Mouse (Mus musculus) midbrain, embryonic 11.5 days (tissue): Measurements from ENCODE around the gene Dpm1. TPM values are rescaled to one million over a fixed set of nuclear protein-coding genes. Genes with fewer than 3 reads are reported as not detected.

Experiments used
- ATAC-seq: fragments of 200-750 bp; cut with Nextera tagmentation; 2 replicates; pipeline ENCODE4 v1.8.0; 2017; ENCODE audit warnings: moderate TSS enrichment, moderate library complexity; ENCODE audit not compliant: low FRiP score
- DNase-seq: peaks from one replicate; pipeline ENCODE4 v3.0.0; 2015; ENCODE audit warnings: low spot score; ENCODE audit errors: missing footprints
- H3K27ac ChIP-seq: fragments of 300-500 bp; sonication (generic); 2 replicates; pipeline ENCODE4 v1.5.1; 2014; ENCODE audit warnings: low read depth, low read length
- H3K27me3 ChIP-seq: fragments of 300-500 bp; sonication (generic); 2 replicates; pipeline ENCODE4 v1.6.1; 2014; ENCODE audit warnings: mild to moderate bottlenecking, low read length, moderate library complexity, mixed read lengths; ENCODE audit not compliant: control insufficient read depth, insufficient read depth
- H3K36me3 ChIP-seq: fragments of 300-500 bp; sonication (generic); 2 replicates; pipeline ENCODE4 v1.6.1; 2014; ENCODE audit warnings: mild to moderate bottlenecking, low read length, moderate library complexity, mixed read lengths; ENCODE audit not compliant: control insufficient read depth, insufficient read depth
- H3K4me1 ChIP-seq: fragments of 300-500 bp; sonication (generic); 2 replicates; pipeline ENCODE4 v1.6.1; 2014; ENCODE audit warnings: low read length; ENCODE audit not compliant: control insufficient read depth, insufficient read depth
- H3K4me2 ChIP-seq: fragments of 300-500 bp; sonication (generic); 2 replicates; pipeline ENCODE4 v1.6.1; 2014; ENCODE audit warnings: mild to moderate bottlenecking, moderate library complexity
- H3K4me3 ChIP-seq: fragments of 300-500 bp; sonication (generic); 2 replicates; pipeline ENCODE4 v1.5.1; 2014; ENCODE audit warnings: low read depth, low read length
- H3K9ac ChIP-seq: fragments of 300-500 bp; sonication (generic); 2 replicates; pipeline ENCODE4 v1.6.1; 2014; ENCODE audit warnings: low read length
- H3K9me3 ChIP-seq: fragments of 300-500 bp; sonication (generic); 2 replicates; pipeline ENCODE4 v1.6.1; 2016; ENCODE audit warnings: low read length; ENCODE audit not compliant: control insufficient read depth
- WGBS: fragments of 180-500 bp; shearing (Covaris S2); extraction: QIAGEN DNeasy Blood & Tissue Kit; methylation state at CpG from one replicate; pipeline ENCODE4 v1.1.7; 2014; 5-methylcytosine and 5-hydroxymethylcytosine counted together
- microRNA-seq: library from miRNA; unstranded; fragments of <30 nt; microRNA quantifications from one replicate; pipeline ENCODE4, GENCODE M21; 2017
- polyA plus RNA-seq: library from polyadenylated mRNA; unstranded; fragments of >200 nt; fragmentation: Nextera tagmentation; extraction: Ambion mirVana; gene quantifications from 2 replicates; pipeline ENCODE4 v1.2.1, GENCODE M21; 2014

The Dpm1 gene
- polyA plus RNA-seq, 1 experiment from 2014 or later, result 75.4 TPM

DNA sequence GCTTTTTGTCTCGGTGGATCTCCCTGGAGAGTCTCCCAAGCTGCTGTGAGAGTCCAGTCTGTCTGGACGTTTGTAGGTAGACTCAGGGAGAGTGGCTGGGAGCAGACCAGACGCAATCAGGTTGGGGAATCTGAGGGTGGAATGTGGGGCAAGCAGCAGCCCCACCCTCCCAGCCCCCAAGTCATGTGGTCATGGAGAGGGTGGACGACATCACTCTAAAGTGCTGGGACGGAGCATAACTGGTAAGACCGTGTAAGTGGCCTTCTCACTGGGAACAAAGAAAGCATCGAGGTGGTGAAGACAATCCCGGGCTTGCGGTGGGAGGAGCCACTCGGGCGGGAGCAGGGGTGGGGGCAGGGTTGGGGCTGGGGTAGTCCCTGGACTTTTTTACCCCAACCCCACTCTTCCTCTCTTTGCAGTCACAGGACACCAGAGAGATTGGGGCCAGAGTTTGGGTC is 68.8 kb downstream of the Dpm1 start:
- peaks cover 16% of the 10 kb centered on the region; the same call in 1 of the 2 replicates for H3K4me1 ChIP-seq
- peak overlapping the region; percentile 9; the same call in 1 of the 2 replicates for H3K4me3 ChIP-seq
- peak overlapping the region; percentile 53 for H3K9ac ChIP-seq
- ATAC-seq, result 0 out of 2 replicates have a peak, but pooled peaks have one; percentile 34
- DNase-seq, result peak; percentile 91
- no peaks in the 10 kb centered on the region; the same call in none of the 2 replicates for H3K27me3 ChIP-seq
- no peaks in the 10 kb centered on the region for H3K9me3 ChIP-seq
- no peaks in the 10 kb centered on the region for H3K36me3 ChIP-seq
- H3K27ac ChIP-seq, result no peak overlapping the region
- peak overlapping the region; percentile 34 for H3K4me2 ChIP-seq
- WGBS, result 3% methylated on average over 11 of the region's 11 CpGs

DNA sequence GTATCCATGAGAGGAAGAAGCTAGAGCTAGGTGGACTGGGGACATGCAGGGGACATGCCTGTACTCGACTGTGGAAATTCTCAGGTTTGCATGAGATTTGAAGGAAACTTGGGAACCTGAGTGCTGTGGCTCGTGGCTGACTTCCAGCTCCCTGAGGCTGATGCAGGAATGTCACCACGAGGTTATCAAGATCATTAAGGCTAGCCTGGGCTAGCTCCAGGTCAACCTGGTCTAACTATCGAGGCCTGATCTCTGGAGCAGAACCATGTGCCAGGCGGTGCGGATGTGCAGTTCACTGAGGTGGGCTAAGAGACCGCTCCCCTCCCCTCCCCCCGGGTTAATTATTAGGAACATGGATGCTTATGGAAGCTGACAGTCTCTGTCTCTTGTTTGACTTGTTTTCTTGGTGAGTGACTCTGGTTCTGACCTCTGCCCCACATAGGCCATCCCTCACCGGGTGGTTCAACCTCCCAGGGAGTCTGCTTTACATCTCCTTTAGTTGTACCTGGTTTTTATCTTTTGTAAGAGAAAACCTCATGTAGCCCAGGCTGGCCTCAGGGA is 69.9 kb downstream of the Dpm1 start:
- H3K4me1 ChIP-seq, result peaks cover 16% of the 10 kb centered on the region; the same call in 1 of the 2 replicates
- H3K4me3 ChIP-seq, result no peak overlapping the region
- peak; percentile 76 for DNase-seq
- no peaks in the 10 kb centered on the region for H3K36me3 ChIP-seq
- no peak overlapping the region for H3K27ac ChIP-seq
- WGBS, result 81% methylated on average over 9 of the region's 9 CpGs
- no peaks in the 10 kb centered on the region for H3K9me3 ChIP-seq
- ATAC-seq, result no peak
- H3K4me2 ChIP-seq, result no peak overlapping the region
- no peaks in the 10 kb centered on the region; the same call in none of the 2 replicates for H3K27me3 ChIP-seq
- H3K9ac ChIP-seq, result no peak overlapping the region

Small RNAs within 50 kb of the gene (microRNA-seq; reads per million reads assigned to microRNA genes)
- gene Gm24561, result not detected

Other genes starting within 250 kb of the Dpm1 start
- 0.57 and 0.75 TPM in 2 replicates for gene Ripor3, start 220.0 kb downstream of the Dpm1 start, polyA plus RNA-seq
- 6.5 and 8.0 TPM in 2 replicates for gene Pard6b, start 149.6 kb downstream of the Dpm1 start, polyA plus RNA-seq
- 6.0 and 9.7 TPM in 2 replicates for gene Adnp, start 23.5 kb downstream of the Dpm1 start, polyA plus RNA-seq
- gene Gm20716, start 227 bp downstream of the Dpm1 start, polyA plus RNA-seq, result 23.8 and 24.6 TPM in 2 replicates
- 8.0 TPM in 2 replicates for gene Mocs3, start within 50 bp of the Dpm1 start, polyA plus RNA-seq
- 1.2 and 1.7 TPM in 2 replicates for gene Kcng1, start 51.1 kb upstream of the Dpm1 start, polyA plus RNA-seq